Mouse (Mus musculus) gonadal fat pad, adult 2 months (tissue): ENCODE data around the gene Gm10799. TPM values are rescaled to one million over a fixed set of nuclear protein-coding genes. Genes with fewer than 3 reads are reported as not detected.
A peak's percentile ranks its signal among the peaks of the same experiment; 100 is the strongest.
"Not testable (repeated sequence)": the region's sequence is repeated elsewhere in the genome, so short reads cannot be mapped to it uniquely, and the experiment has no call there.

Experiments
- DNase-seq: peaks from one replicate; pipeline ENCODE4 v3.0.0-alpha.2; 2012; ENCODE audit warnings: low read depth
- polyA plus RNA-seq: library from polyadenylated mRNA; depleted of rRNA; stranded (reverse); fragments of >200 nt; gene quantifications from 2 replicates; pipeline ENCODE4 v1.2.3, GENCODE M21; 2012; rRNA removed

Gm10799 gene
- not detected in 2 replicates for polyA plus RNA-seq

DNA sequence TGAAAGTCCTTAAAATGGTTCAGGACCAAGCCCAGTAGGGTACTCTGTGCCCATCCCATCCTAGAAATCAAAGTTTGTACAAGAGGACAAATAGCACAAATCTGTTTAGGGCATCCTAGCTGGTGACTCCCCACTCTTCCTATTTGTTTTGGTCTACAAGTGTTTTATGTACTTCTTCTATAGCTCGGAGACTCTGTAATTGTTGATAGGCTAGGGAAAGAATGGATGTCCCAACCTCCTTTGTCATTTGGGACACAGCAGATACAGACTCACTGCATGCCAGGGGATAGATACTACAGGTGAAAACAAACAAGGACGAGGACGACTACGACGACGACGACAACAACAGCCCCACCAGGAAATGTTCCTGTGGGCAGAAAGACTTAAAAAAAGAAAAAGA is at the start of gene Gm10799:
TSS of gene Gm10799 (minus strand) at position 101 of the 400 bp plus-strand sequence.
- DNase-seq: not testable (repeated sequence)

DNA sequence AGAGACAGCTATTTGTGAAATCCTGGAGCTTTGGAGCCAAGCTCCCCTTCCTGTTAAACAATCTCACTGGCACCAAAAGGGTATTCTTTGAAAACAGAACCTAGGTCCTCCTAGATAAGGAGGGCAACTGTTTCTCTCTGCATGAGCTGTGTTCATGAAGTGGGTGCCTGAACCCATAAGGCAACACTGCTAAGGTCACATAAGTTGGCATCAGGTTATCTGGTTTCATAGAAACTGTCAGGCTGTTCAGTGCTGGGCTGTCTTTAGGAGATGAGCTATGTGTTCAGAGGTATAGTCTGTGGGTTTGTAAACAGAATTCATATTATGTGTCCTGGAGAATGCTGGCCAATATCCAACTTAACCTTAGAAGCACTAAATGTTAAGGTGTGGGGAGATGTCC is 48.8 kb upstream of the Gm10799 start:
- not testable (repeated sequence) for DNase-seq

DNA sequence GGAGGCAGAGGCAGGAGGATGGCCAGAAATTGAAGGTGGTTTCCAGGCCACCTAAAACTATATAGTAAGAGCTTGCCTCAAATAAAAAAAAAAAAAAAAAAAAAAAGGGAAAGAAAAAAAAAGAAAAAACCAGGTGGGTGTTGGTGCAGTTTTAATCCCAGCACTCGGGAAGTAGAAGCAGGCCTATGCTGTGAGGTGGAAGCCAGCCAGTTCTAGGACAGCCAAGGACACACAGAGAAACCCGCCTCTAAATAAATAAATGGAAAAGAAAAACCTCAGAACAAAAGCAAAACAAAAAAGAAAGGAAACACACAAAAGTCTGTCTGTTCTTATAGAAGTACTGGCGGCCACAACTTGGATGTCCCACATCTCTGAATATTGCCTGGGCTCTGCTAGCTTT is 46.5 kb upstream of the Gm10799 start:
- DNase-seq: no peak

DNA sequence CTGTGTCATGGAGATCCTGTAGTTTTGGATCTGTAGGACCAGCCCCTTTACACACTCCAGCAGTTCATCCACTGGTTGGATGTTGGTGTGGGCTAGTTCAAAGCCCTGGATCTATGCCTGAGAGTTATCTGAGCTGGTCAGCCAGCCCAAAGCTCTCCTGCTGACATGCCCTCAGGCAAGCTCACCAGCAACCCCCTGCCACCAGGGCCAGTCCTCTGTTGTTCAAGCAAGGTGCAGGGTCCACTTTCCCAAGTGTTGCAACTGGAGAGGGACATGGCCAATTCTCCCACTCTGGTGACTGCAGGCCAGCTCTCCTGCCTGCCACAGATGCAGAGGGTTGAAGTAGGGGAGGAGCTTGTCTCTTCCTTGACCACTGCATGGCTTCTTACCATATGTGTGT is 45.2 kb upstream of the Gm10799 start:
- DNase-seq: not testable (repeated sequence)

DNA sequence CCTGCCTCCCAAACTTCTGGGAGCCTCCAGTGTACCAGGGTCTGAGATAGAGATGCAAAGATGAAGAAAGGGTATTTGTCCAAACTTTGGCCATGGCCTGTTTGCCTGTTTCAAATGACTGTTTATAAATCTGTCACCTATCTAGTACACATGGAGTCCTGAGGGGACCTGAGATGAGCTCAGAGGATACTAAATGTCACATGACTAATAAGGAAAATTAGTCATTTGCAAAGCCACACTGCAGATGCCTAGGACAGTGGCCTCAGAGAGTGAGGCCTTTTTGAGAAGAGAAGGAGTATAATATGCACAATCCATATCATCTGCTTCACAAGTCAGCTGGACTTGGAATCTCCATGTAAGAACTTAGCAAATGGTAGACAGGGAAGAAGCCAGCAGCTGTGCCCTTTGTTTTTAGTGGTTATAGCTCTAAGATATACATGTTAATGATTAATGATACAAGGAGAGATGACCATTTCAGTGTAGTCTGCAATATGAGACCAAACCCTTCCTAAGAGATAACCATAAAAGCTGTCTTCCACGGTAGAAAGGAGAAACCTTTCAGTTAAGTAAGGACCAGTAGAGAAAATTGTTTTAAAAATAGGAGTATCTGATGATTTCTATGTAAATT is 42.9 kb upstream of the Gm10799 start:
- DNase-seq: not testable (repeated sequence)

DNA sequence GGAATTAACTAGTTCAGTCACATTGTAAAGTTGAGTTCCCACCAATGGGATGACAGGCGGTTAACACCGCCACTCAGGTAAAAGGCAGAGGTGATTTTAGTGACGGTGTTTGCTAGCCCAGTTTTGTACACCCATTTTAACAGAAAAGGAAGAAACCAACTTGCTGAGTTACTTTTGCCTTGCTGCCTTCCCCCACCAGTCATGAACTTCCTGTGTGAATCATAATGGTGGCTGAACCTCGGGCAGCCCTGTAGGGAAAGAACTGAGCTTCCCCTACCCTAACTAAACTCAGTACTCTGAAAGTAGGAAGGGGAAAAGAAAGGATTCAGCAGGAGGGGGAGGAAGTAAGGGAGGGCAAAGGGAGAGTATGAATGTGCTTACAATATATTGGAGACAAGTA is 41.7 kb upstream of the Gm10799 start:
- no peak for DNase-seq

DNA sequence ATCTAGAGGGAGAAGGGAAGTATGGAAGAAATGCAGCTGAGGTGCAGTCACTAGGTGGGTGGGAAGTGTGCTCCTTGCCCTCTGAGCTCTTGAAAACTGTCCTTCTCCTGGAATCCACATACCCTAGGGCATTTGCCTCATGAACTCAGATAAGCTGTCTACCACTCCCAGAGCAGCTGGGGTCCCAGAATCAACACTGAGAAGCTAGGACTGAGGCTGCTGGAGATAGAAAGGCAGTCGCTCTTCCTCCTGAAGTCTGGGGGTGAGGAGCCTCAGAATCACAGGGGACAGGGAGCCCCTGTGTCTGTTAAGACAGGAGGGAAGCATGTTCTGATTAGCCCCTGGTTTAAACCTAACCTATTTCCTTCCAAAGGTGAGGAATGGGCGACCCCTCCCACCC is 41.2 kb upstream of the Gm10799 start:
- no peak for DNase-seq

DNA sequence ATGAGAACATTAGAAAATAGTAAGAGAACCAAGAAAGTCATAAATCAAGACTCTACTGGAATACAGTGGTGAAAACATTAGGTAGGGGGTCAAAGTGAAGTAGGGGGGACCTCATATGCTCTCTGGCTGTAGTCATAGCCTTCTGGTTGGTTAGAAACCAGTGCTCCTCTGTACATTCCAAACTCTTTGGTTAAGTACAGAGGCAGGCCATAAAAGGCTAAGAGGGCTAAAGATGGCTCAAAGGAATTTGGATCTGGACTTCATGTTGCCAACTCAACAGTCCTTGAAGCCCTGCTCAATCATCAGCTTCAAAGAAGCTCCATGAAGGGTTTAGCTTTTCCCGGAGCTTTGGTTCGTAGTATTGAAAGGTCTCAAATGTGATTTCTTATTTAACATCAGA is 40.7 kb upstream of the Gm10799 start:
- DNase-seq: not testable (repeated sequence)

DNA sequence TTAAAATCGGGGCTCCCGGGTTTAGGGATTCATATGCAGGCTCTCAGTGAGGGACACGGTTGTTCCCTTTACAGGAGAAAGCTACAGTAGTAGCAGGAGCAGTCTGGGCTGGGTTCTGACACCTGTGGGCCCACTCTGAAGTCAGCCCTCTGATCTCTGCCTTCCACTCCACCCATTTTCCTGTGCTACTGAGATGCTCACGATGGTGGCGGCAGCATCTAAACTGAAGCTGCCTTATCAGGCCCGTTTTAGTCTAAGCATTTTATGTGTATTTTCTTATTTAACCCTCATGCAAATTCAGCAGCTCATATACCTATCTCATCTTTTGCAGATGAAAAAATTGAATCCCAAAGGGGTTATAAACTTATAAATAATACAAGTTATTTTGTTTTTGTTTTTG is 36.5 kb upstream of the Gm10799 start:
- DNase-seq: no peak

DNA sequence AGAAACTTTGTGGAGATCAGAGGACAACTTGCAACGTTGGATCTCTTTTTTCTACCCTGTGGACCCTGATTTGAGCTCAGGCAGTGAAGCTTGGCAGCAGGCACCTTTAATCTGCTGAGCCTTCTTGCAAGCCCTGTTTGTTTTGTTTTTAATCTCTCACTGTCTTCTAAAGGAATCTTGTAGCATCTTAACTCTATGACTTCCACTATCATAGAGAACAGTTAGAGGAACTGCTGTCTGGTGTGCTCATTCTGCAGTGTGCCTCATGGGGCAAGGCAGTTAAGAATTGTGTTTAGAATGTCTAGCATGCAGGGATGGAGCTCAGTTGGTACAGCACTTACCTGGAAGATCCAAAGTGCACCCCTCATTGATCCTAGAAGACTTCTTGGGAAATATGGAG is 31.6 kb upstream of the Gm10799 start:
- no peak for DNase-seq

DNA sequence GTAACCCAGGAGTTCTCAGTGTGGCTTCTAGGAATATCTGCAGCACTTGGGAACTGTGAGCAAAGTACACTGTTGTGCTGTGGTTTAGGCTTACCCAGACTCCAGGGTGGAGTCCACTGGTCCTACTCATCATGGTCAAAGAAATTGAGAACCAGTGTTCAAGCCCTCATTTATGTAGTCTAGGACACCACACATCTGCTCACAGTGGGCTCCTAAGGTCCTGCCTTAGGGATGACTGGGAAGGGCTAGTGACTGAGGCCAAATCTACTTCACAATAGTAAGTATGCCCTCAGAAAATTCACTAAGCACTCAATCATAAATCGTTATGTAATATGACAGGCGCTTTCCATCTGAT is 30.9 kb upstream of the Gm10799 start:
- DNase-seq: no peak

DNA sequence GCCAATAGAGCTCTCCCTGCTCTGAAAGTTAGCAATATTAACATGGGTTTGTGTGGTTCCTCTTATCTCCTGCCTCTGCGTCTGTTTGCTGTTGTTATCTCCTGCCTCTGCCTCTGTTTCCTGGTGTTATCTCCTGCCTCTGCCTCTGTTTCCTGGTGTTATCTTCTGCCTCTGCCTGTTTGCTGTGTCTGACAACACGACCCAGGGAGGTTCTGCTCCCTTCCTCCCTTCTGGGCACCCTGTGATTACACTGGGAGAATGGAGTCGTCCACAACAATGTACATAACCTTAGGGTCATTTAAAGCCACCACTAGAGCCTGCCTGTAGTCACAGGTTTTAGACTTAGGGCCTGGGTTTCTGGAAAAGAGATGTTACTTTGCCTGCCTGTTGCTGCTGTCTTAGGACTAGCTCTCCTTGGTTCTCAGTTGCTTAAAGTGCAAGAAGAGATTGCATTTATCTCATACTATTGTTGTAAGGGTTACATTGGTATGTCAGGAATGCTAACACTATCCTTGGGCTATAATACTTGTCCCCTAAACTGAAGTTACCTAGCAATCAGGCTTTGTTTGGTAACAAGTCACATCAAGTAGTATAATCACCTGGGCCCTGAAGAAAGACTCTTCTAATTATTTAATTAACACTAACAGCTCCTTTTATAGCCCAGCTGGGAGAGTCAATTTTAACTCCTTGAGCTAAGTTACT is 30.3 kb upstream of the Gm10799 start:
- DNase-seq: no peak

DNA sequence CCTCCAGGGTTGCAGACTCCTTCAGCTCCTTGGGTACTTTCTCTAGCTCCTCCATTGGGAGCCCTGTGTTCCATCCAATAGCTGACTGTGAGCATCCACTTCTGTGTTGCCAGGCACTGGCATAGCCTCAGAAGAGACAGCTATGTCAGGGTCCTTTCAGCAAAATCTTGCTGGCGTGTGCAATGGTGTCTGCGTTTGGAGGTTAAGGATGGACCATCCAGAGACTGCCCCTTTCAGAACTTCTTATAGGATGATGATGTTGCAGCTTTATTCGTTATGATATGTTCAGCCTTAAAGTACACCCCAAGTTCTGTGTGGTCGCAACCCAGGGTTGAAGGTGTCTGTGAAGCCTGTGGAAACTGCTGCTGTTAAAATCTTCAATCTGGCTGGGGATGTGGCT is 29.0 kb upstream of the Gm10799 start:
- DNase-seq: not testable (repeated sequence)

DNA sequence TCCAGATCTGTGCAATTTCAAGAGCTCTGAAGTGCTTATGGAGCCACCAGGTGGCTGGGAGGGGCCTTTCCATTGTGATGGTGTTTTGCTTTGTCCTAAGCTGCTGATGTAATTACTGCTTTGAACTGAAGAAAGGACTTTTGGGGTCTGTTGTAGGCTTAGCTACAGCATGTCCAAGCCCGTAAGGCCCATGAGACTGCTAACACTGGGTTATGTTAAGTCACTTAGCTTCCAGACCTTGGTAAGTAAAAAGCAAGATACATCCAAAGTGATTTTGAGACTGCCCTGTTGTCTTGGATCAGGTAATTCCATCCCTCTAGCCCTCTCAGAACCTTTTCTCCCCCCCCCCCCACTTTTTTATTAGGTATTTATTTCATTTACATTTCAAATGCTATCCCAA is 28.4 kb upstream of the Gm10799 start:
- not testable (repeated sequence) for DNase-seq

DNA sequence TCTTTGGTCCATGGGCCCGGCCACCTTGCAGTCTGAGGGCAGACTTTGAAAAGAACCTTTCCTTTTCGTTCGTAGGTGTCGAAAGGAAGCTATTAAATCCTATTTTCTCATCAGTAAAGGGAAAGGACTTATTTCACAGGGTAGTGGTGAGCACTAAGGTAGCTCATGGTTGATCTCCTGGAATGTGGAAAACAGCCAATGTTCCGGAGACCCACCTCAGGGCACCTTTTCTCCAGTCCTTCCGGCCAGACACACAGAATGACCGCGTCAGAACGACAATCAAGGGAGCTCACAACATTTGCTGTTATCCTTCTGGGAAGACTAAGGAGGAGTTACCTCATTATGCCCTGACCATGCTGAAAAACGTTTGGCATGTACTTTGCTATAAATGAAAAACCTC is 27.9 kb upstream of the Gm10799 start:
- DNase-seq: no peak

DNA sequence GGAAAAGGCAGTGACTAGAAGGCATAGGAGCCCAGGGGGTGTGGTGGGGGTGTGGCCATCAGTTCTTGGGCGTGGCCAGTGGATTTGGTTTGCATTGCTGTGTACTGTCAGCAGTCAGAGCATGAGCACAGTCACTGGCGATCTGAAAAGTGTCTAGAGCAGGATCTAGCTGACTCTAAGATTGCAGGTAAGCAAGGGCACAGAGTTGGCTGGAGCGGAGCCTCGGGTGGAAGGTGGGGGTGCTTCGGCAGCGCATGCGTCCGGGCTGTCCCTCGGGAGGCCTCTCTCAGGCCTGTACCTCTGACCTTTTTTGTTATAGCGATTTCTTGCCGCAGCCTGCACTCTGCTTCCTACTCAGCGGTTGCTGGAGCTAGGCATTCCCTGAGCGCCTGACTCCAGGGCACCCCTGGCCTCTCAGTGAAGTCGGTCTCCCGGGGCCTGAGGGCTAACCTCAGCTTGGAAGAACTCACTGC is 27.4 kb upstream of the Gm10799 start, which contains the start of gene Cd59a:
TSS of gene Cd59a (plus strand) at position 61 of the 473 bp plus-strand sequence.
- peak; percentile 41 for DNase-seq

DNA sequence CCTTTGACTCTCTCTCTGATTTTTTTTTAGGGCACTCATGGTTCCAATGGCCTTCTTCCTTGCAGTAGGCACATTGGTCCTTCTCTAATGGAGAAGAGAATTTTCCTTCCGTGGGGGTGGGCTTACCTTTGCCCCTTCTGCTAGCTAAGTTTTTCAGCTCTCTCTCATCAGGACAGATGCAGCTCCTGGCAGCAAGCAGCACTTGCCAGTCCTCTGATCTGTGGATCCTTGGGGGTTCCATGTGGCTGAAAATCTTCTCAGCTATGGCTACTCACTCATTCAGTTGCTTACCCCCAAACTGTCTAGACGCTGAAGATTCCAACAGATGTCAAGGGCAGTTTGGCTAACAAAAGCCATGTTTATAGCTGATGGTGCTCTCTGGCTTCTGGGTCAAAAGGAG is 25.0 kb upstream of the Gm10799 start:
- DNase-seq: no peak

DNA sequence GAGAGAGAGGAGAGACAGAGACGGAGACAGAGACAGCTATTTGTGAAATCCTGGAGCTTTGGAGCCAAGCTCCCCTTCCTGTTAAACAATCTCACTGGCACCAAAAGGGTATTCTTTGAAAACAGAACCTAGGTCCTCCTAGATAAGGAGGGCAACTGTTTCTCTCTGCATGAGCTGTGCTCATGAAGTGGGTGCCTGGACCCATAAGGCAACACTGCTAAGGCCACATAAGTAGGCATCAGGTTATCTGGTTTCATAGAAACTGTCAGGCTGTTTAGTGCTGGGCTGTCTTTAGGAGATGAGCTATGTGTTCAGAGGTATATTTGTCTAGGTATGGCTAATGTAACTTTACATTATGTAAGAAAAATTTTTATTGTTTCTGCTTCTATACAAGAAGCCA is 19.2 kb upstream of the Gm10799 start:
- not testable (repeated sequence) for DNase-seq

DNA sequence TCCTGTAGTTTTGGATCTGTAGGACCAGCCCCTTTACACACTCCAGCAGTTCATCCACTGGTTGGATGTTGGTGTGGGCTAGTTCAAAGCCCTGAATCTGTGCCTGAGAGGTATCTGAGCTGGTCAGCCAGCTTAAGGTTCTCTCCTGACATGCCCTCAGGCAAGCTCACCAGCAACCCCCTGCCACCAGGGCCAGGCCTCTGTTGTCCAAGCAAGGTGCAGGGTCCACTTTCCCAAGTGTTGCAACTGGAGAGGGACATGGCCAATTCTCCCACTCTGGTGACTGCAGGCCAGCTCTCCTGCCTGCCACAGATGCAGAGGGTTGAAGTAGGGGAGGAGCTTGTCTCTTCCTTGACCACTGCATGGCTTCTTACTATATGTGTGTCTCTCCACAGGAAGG is 15.7 kb upstream of the Gm10799 start:
- not testable (repeated sequence) for DNase-seq

DNA sequence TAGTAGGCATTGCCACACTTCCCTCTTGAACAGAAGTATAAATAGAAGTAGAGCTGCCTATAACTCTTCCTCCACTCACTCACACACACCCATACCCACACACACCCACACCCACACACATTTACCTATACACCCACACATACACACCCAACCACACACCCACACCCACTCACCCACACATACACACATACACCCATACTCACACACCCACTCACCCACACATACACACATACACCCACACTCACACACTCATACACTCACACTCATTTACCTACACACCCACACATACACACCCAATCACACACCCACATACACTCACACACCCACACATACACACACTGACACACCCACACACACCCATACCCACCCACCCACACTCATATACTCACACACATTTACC is 14.1 kb upstream of the Gm10799 start:
- no peak for DNase-seq

DNA sequence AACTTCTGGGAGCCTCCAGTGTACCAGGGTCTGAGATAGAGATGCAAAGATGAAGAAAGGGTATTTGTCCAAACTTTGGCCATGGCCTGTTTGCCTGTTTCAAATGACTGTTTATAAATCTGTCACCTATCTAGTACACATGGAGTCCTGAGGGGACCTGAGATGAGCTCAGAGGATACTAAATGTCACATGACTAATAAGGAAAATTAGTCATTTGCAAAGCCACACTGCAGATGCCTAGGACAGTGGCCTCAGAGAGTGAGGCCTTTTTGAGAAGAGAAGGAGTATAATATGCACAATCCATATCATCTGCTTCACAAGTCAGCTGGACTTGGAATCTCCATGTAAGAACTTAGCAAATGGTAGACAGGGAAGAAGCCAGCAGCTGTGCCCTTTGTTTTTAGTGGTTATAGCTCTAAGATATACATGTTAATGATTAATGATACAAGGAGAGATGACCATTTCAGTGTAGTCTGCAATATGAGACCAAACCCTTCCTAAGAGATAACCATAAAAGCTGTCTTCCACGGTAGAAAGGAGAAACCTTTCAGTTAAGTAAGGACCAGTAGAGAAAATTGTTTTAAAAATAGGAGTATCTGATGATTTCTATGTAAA is 13.2 kb upstream of the Gm10799 start:
- not testable (repeated sequence) for DNase-seq

DNA sequence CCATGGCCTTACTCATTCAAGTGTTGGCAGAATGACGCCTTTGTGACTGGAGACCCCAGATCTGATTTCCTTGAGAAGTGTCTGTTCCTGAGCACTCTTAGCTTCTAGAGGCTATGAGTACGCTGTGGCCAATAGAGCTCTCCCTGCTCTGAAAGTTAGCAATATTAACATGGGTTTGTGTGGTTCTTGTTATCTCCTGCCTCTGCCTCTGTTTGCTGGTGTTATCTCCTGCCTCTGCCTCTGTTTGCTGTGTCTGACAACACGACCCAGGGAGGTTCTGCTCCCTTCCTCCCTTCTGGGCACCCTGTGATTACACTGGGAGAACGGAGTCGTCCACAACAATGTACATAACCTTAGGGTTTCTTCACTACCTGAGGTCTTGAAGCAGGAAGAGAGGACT is 9.9 kb upstream of the Gm10799 start:
- DNase-seq: not testable (repeated sequence)

DNA sequence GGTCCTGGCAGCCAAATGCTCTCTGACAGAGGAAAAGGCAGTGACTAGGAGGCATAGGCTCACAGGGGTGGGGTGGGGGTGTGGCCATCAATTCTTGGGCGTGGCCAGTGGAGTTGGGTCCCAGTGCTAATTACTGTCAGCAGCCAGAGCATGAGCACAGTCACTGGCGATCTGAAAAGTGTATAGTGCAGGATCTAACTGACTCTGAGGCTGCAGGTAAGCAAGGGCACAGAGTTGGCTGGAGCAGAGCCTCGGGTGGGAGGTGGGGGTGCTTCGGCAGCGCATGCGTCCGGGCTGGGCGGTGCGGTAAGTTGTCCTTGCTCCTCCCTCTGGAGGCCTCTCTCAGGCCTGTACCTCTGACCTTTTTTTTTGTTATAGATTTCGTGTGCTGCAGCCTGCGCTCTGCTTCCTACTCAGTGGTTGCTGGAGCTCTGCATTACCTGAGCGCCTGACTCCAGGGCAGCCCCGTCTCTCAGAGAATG is 1.4 kb upstream of the Gm10799 start, which contains the start of gene Cd59b:
TSS of gene Cd59b (plus strand) at position 146 of the 482 bp plus-strand sequence.
- peak; percentile 22 for DNase-seq
